Mouse (Mus musculus) forelimb bud, embryonic 11.5 days (tissue): Measurements from ENCODE around the gene Olfr957.

Experiments used
- DNase-seq: peaks from one replicate; pipeline ENCODE4 v3.0.0-alpha.2; 2012; ENCODE audit warnings: low read depth, low spot score

Gene Olfr957

DNA sequence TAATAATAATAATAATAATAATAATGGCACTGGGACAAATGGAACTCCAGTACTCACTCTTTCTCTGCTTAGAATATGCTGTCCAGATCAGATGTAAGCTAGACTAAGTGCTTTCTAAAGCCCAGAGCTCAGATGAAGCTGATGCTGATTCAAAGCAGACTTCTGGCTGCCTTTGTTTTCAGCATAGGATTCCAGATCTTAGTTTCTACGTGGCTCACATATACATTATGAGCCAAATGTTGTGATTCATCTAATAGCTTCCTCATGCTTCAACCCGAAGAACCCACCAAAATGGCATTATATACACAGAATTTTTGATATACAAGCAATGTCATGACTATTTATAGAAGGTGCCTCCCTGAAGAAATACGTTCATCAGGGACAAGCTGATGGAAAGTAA, at the start of gene Olfr957:
TSS of gene Olfr957 (minus strand) at position 279 of the 400 bp plus-strand sequence.
- no peak for DNase-seq

DNA sequence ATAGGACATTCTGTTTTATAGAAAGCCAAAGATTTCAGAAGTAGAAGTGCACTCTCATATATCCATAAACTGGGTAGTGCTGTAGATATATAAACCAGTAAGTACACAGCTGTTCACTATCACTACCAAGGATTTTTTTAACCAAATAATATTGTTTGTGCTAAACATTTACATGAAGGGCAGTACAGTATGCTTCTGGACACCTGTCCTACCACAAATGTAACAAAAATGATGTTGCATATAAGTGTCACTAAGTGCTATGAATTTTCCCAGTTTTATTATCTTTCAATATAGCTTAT, 42.7 kb upstream of the Olfr957 start:
- DNase-seq: no peak

DNA sequence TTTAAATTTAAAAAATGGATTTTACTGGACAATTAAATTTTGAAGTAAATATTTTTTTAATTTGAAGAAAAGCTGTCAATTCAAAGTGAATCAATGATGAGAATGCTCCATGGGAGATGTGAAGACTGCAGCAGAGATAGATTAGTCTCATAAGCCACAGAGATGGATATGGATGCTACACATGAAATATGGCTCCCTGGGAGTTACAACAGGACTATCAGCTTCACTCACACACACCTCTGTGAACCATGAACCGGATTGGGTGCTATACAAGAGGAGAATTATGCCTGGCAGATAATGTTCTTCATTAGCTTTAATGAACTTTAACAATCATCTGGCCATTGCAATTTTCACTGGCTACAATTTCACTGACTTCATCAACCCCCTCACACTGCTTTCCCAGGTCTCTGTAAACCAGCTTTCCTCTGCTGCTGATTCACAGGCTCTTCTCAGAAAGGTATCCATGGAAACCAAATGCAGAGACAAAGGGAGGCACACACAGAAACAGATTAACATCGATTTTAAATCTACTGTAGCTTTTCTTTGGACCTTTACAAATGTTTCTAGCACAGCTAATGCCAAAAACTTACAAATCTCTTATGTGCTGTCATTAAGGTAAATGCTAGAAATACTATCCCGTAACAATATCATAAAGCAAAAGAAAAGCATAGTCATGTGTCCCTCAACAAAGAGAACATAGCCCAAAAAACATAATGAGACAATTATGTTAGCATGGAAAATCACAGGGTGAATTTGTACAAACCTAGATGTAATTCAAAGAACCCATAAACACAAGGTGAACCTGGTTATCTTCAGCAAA, 42.1 kb upstream of the Olfr957 start:
- DNase-seq: no peak

DNA sequence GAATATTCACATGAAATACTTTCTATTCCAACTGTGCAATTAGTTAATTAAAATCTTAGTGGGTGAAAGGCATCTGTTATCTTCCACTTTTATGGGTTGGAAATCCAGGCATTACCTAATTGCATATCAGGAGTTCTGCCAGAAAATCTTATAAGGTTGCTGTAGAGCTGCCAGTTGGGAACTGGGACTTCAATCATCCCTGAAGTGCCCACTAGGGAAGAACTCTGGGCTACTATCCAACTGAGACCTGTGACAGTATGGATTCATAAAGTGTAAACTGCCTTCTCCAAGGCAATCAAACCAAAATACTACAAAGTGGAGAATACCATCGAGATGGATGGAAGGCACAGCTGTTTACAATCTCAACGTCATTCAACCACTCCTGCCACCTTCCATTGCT, 38.3 kb upstream of the Olfr957 start, which contains the start of gene Olfr958:
TSS of gene Olfr958 (minus strand) at position 109 of the 400 bp plus-strand sequence.
- DNase-seq: no peak

DNA sequence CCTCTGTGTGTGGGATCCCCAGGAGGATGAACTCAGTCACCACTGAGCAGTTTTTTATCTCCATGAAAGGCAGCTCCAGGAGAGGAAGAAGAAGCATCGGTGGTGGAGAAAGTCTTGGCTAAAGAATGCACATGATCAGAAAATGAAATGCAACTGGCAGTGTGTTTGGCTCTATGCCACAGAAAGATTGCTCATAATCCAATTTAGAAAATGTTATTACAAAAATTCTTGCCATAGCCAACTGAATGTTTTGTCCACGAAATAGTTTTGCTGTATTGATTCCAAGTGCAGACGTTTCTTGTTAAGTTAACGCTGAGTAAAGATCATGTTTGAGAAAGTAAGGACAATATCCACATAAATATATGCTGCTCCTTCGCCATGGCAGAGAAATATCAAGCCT, 35.2 kb upstream of the Olfr957 start:
- DNase-seq: no peak

DNA sequence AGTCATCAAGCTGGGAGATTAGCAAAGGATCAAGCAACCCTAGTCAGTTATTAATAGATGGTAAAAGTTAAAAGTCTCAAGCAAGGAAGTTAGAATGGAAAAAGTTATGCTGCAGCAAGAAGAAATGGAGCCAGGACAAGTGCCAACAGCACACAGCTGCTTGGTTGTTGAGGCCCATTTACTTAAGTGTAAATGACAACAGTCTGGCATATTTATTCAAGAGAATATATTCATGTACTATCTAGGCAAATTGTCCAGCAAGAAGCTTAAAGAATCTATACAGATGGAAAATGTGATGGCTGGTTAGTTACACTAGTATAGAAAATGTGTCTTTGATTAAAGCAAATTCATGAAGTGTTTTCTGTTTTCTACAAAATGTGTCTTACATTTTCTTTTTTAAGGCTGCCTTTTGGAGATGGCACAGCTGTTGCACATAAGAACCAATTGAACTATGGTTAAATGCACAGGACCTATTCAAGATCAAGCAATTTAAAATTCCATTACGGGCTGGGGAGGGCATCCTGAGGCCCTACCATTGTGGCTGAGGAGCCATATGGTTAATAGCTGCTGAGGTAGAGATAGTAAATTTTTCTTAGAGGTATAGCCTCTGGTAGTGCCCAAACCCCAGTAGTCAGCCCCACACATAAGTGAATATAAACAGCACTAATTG, 8.1 kb upstream of the Olfr957 start:
- DNase-seq: no peak

DNA sequence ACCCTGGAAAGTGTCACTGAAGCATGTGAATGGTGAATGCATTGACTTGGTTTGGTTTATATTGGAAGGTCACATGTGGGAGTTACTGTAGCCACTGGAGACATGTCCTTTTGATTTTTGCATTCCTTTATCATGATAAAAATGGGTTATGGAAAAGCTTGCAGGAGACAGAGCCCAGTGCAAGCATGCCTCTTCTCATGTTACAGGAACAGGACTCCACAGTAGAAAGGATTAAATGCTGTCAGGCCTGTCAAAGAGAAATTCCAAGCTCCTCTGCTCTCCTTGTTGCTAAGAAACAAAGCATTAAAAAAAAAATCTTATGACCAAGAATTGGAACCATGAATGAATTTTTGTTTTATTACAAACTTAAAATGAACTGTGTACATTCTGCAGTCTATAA, 3.0 kb upstream of the Olfr957 start:
- peak; percentile 7 for DNase-seq

DNA sequence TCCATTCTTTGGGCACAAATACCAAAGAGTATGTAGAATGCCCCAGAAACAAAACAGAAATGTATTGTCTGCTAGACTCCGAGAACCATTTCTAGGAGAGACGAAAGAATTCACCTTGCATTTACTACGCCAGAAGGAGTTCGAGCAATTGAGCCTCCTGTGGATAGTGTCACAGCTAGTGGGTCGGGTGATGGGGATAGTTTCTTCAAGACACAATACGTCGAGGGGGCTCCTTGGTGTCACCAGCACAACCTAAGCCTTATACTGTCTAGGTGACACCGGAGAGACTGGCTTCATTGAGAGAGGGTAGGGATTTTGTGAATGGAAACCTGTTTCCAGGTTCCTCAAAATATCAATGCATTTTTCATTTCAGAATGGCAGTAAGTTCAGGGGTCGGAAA, 6.2 kb downstream of the Olfr957 start:
- DNase-seq: no peak

DNA sequence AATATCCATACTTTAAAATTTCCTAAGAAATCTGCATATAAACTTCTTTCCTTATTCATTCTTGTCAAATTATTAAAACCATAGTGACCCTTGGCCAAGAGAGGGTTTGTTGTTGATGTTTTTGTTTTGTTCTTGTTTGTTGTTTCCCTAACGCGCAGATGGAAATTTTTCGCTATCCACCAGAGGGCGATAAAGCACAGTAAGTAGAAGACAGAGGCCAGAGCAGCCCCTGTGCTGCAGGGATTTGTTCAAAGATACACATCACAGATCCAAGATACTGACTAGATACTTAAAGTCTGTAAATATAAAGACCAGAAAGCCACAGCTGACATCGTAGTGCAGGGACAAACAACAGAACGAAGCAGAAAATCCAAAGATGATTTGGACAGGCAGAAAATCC, 6.6 kb downstream of the Olfr957 start:
- peak; percentile 52 for DNase-seq

DNA sequence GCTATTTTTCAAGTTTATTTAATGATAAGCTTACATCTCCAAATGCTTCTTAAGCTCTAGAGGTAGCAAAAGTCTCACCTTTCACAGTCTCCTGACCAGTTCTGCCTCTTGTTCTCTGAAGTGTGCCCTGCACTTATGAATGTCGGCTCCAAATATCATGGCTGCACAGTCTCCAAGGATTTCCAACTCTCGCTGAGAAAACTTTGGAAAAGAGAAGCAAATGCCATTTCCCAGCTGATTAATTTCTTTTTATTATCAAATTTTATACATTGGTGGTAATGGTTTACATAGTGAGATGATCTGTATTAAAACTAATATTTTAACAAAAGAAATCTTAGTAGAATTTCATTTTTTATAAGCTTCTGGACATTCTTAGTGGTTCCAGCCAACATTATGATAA, 21.7 kb downstream of the Olfr957 start, which contains the start of gene Olfr44:
TSS of gene Olfr44 (minus strand) at position 101 of the 400 bp plus-strand sequence.
- DNase-seq: no peak

DNA sequence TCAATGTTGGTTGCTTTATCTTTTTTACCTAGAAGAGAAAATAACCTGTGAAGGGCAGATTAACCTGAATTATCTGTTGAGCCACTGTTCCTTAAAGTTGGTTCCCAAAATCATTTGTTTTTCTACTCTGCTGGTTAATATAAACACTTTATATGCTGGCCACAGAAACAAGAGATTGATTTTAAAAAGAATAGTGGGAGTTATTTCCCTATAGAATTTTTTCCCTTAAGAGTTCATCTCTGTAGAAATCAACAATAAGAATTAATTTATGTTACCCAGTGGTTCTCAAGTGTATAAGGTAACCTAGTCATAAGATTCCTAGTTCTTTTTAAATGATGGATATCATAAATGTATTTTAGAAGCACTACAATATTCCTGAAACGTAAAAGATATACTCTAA, 43.8 kb downstream of the Olfr957 start, which contains the start of gene Olfr955:
TSS of gene Olfr955 (minus strand) at position 101 of the 400 bp plus-strand sequence.
- DNase-seq: no peak
